Mouse (Mus musculus) urinary bladder, postnatal 4 days (tissue): ENCODE data around the gene Sec62.
A peak's percentile ranks its signal among the peaks of the same experiment; 100 is the strongest.

Source experiments
- DNase-seq, 2 experiments: peaks; one replicate each; pipeline ENCODE4 v3.0.0; 2021 to 2022; ENCODE audit warnings: low spot score in 2 of 2

Gene Sec62

DNA sequence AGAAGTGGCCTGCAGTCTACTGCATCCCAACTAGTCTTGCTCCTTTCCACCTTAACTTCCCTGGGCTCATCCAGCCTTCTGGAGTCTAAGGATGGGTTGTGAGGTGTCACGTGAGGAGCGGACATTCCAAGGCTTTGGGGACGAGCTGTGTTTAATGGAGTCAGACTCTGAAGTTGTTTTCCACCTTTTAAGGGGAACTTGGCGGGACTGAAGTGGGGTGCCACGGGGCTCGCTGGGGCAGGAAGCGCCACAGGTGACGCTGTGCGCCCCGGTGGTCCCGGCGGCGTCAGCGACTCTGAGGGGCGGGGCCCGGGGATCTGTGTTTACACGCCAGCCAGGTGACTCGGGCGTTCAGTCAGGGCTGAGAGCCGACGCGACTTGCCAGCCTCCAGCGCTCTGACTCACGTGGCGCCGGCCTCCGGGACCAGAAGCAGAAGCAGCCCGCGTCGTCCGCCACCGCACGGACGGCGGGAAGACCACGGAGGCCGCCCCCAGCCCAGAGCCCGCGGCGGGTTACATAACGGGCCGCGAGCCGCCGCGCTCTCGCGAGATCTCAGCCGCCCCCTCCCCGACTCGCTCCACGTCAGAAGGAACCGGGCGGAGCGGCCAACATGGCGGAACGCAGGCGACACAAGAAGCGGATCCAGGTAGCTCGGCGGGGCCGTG is at the start of gene Sec62:
TSS of gene Sec62 (plus strand) at position 139 of the 666 bp plus-strand sequence.
- peak; percentile 90 to 93 for DNase-seq

DNA sequence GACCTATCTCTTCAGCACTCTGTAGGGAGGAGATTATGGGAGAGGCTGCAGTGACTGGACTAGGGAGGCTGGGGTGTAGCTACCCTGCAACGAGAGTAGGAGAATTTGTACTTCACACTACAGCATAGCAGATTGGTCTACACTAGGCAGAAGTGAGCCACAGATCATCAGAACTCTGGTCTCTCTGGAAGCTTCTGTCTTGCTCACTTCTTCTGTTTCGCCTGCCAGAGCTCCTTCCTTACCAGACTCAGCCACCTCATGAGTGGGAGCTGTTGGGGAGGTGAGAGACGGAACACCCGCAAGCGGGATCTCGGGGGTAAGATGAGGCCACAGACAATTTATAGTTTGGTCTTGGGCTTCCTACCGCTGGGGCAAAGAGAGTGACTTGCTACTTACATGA is 49.8 kb upstream of the Sec62 start:
- no peak for DNase-seq

DNA sequence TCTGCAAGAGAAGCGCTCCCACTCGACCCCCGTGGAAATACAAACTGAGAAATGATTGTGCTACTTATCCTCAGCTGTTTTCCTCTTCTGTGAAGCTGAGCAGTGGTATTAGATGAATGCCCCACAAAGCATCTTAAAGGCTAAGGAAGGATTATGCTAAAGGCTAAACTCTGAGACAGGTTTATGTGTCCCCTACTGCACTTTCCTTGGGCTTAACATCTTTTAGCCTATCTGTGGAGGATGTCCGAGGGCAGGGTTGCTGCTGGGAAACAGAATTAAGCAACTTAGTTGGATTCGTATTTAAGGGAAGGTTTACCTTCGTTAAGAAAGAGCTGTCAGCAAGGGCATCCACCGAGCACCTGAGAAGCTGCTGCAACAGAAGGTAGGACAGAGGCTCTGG is 46.7 kb upstream of the Sec62 start, which contains the start of gene Samd7:
TSS of gene Samd7 (plus strand) at position 288 of the 400 bp plus-strand sequence.
- no peak for DNase-seq

DNA sequence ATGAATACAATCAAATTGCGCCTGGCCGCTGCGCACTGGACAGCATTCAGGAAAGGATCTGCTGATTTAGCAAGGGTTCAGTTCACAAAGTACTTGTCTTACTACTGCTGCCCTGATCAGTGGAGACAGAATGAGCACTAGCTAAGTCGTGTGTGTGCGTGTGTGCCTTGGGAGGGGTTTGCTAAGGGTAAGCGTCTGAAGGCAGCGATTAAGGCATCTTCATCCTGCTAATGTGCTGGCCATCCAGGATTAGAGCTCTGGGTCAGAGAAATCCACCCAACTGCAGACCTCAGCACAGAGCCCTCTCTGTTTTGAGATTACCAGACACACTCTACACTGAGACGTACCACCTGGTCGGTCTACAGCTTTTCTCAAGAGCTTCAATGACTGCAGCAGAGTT is 44.4 kb upstream of the Sec62 start:
- no peak for DNase-seq

DNA sequence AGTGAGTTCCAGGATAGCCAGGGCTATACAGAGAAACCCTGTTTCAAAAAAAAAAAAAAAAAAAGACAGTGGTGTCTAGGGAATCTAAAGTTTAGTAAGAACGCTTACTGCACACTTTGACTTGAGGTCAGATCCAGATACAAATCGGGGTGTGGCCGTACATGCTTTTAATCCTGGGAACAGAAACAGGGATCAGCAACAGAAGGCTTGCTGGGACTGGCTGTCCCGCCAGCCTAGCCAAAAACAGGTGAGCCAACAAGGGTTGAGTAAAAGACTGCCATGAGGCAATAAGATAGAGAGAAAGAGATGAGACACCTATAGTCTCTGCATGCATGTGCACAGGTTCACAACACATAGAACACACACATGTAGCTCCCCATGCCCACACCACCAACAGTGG is 38.0 kb upstream of the Sec62 start:
- no peak for DNase-seq

DNA sequence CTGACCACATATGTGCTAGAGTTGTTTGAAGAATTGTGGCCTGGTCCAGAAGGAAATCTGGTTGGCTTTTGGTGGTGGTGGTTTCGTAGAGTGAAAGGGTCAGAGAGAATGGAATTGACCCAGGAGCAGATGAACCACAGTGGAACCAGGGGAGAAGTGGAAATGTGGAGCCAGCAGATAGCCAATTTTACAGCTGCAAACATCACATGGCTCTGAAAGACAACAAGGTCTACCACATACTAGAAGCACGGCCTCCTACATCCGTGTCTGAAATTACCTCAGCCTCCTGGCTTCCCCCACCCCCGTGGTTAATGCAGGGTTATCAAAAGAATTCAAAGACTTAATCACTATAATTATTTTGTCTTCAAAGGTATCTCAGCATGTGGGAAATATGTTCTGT is 27.8 kb upstream of the Sec62 start:
- DNase-seq = no peak

DNA sequence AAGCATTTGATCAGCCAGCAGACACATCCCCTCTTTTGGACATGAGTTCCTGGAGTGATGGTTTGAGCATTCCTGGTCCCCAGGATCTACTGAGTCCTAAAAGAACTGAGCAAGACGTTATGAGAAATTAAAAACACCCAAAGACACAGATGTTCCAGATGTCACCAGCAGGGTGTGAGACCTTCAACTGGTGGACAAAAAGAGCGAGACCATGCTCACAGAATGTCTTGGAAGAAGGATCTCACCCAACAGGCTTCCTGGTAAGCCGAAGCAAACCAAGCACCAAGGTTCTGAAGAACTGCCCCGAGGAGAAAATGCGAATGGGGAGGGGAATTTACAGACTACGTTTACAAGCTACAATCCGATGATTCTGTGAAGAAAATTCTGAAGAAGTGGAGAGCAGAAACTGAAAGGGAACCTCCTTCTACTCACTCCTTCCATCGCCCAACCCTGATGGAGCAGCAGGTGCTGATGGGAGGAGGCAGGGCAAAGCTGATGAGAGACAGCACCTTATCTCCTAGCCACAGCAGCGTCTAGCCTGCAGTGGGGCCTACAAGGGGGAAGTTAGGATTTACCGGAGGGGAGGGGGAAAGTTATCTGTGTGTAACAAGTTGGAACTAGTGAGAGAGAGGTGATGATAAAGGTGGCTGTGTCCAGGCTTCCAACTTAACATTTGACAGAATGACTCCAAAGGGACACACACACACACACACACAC is 27.2 kb upstream of the Sec62 start:
- no peak for DNase-seq

DNA sequence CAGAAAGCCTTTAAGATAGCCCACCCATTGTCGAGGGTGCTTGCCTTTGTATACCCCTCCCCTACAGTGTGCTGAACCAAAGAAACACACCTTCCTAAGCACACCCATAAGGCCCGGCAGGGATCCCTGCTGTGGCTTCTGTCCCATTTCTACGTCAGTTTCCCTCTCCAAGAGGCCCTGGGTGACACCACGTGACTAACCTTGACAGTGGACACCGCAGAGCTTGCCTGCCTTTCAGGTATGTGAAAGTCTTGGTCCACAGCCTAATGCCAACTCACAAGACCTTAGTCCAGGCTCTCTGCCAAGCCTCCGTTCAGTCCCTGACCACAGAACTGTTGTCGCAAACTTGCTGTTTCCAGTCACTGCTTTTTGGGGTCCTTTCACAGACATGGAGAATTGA is 26.5 kb upstream of the Sec62 start:
- DNase-seq = no peak

DNA sequence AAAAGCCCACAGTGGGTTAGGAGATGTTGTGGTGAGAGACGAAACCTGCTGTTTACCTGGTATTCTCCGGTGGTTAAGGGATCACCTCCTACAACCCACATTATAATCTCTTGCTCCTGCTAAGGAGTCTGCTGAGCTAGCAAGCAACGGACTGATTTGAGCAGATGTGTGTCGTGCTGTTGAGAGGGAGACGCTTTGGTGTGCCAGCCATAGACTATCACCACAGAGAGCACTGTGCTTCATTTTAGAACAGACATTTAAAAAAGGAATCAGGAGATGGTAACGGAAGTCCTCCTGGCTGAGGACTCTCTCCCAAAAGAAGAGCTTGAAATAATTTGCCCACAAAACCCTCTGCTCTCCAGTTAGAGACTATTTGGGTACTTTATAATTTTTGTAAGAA is 25.4 kb upstream of the Sec62 start:
- no peak for DNase-seq

DNA sequence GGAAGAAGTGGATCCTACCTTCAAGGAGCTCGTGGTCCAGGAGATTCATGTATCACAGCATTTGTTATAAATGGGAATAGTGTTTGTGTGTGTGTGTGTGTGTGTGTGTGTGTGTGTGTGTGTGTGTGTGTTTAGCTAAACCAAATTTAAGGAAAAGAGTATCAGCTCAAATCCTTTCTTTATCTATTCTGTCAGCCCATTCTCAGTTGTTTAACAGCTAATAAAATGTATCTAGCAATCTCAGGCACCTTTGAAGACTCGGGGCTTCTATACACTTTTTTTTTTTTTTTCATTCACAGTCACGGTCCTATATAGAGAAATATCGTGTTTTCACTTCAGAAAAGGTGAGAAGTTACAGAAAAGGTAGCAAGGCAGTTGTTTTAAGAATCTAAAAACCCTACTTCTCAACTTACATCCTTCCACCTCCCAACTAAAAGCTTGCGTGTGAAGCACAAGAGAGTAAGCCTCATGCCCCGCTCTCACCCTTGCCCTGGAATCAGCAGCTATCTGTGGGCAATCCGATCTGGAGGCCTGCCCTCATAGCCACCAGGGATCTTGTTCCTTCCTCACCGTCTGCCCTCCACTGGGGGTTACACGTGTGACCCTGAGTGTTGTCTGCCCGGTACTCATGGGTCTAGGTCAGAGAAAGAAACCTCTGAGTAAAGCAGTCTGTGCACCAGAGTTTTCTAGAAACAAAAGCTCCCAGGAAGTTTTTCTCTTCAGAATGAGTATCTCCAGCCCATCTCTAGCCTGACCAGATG is 22.7 kb upstream of the Sec62 start:
- DNase-seq = no peak

DNA sequence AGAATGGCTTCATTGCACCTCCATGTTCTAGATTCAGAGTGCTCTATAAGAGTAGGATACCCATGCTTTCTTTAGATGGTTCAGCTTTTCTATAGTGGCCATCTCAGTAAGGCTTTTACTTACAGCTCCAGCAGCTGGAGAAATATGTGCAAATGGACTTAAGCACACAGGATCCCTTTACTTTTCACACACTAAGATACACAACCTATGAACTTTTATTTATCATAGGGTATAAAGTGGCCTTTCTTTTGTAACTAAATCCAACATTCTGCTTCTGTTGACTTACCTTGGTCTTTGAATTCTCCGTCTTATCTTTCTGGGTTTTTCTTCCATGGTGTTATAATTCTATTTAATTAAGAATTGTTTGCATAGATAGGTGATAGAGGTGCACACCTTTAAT is 21.1 kb upstream of the Sec62 start:
- no peak for DNase-seq

DNA sequence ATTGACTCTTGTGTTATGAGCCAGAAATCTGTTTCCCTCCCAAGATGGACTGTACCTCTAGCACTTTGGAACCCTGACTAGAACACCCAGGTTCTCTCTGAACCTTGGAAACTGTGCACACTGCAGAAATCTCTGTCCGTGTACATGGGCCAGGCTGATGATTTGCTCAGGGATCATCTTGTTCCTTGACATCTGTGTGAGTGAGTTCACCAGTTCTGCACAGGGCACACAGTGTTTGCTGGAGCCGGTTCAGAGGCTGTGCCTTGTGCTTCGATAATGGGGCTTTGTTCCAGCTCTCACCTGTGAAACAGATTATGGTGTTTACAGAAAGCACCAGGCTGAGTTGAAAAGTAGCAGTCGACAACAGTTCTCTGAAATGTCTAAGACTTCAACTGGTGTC is 20.0 kb upstream of the Sec62 start:
- no peak for DNase-seq

DNA sequence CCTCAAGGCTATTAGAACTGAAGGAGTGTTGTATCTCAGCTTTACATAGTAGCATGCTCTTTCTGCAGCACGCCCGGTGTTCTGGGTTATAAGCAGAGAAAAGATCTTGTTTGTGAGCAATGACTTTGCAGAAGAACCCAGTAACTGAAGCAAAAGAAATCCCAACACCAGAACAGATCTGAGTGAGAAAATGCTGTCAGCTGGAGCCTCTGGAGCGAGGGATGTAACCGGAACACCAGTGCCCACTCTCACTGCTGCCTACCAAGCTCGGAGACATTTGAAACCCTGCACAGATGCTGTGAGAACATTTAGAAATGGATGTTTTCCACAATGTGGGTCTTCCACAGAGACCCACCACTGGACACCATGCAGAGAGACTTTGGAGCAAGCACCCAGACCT is 18.0 kb upstream of the Sec62 start:
- DNase-seq = no peak

DNA sequence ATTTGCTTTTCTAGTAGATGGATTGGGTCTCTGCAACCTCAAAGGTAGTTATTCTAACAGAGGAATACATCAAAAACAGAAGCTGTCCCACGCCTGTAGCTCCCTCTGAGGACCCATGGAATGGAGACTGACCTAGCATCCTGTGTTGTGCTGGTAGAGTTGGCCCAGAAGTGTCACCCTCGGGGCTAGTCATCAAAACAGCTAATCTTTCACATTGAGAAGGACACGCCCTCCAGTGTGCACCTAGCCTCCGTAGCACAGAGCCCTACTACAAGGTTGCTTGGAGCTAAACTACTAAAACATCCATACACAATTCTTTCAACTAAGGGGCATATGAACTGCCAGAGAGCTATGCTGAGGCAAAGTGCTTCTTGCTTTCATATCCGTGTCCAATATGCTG is 14.7 kb upstream of the Sec62 start:
- DNase-seq = no peak

DNA sequence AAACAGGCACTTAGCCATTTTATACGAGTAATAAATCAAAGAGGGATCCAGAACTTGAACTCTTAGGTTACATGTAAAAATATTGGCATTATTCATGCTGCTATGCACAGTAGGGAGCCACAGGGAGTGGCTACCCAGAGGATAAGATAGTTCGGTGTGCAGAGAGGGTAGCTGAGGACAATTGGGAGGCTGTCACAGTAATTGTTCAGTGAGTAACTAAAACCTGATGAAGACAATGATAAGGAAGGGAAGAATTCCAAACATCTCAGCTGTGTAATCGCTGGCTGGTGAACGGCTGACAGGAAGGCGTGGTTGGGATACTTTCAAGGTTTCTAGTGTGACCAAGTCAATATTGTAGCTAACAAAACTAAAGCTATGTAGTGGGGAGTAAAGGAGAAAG is 4.1 kb upstream of the Sec62 start:
- DNase-seq = no peak

DNA sequence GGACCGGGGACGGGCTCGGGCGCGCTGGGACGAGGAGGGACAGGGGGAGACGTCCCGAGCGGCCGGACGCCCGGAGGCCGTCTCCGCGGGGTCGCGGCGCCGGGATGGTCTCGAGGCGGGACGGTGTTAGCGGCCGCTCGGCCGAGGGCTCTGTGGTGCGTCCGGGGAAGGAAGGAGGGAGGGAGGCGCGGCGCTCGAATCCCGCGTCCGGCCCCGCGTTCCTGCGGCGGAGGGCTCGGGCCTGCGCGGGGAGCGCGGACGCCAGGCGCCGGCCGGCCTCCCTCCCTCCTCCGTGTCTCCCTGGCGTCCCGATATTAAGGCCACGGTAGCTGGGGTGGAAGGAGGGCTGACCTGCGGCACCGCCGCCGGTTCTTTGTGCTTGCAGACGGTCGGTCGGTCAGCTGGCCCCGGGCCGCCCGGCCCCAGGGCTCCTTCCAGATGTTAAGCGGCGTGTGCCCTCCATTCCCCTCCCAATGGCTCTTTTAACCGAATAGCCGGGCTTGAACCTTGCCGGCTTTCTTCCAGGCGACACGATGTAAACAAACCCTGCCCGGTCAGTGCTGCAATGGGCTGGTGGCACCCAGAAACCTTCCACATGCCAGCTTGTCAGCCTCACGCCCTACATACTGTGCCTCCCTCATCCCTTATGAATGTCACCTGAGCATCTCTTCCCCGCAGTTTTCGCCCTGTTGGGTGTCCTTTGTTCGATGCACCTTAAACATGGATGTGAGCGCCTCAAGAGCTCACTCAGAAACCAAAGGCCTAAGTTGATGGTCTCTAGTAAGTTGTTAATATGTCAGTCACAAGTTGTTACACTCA is 937 bp downstream of the Sec62 start:
- DNase-seq = peak in 1 of 2 experiments; percentile 19

DNA sequence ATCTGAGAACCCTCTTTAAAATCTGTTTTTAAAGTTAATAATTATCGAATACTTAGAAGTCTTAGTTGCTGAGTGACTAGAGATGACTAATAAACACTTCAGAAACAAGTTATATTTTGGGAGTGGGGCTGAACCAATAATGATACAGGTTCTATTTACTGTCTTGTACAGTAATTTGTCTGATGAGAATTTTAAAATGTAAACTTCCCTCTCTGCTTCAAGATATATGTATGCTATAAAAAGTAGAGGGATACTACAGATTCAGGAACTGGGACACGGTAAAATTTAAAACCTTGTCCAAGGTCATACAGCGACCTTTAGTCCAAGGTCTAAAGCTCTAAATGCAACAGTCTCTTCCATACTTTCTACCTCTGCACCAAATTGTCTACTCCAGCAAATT is 9.5 kb downstream of the Sec62 start:
- DNase-seq = no peak

DNA sequence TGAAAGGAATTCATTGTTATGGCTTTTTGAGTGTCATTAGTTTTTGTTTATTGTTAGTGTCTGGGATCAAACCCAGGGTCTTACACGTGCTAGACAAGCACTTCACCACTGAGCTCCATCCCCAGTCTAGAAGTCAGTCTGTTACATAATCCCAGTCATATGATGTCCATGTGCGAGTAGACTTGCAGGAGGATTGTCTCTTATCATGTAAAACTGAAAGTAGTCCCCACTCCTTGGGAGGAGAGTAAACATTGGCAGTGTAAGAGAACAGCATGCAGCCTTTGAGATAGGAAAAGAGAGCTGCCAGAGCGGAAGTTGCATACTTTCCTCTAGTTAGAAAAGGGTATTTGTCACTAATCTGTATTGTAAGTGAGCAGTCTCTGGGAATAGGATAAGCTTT is 20.2 kb downstream of the Sec62 start:
- no peak for DNase-seq

DNA sequence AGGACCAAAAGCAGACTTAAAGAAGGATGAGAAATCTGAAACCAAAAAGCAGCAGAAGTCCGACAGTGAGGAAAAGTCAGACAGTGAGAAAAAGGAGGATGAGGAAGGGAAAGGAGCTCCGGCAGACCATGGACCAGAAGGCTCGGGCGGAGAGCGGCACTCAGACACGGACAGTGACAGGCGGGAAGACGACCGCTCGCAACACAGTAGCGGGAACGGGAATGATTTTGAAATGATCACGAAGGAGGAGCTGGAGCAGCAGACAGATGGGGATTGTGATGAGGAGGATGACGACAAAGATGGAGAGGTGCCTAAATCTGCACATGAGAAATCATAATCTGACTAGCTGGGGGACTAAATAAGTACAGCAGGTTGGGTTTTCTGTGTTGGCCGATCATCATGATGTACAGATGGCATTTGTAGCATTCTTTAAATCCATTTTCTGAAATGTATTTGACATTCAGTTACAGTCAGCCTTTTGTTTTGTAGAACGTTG is 26.0 kb downstream of the Sec62 start:
- no peak for DNase-seq

DNA sequence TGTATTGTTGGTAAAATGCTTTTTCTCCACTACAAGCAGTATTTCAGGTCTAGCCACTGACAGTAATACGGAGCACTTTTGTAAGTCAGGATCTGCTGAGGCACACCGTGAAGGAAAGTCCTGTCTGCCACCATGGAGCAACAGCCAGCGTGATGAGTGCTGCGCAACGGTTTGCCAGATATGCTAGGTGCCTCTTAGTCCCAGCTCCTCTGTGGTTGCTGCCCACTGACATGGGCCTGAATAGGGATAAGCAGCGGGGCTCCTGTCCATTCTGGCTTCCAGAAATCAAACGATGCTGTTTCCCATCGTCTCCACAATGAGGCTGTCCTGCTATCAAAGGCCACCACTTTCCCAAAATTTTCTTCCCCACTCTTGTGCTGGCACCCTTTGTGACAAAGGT is 29.5 kb downstream of the Sec62 start:
- no peak for DNase-seq

DNA sequence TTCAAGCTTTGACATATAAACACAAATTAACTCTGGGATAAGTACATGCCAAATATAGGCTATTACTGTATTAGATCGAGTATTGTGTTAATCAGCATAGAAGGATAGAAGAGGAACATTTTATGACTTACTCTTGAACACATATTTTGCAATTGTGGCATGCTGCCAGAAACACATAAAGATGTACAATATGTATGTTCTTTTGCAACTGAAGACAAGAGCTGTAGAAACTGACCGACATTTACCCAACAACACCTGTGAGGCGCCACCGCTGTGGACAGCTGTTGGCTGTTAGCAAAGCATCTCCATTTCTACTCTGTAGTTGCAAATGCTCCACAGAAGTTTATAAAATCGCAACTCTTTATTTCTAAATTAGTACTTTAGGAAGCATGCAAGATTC is 33.4 kb downstream of the Sec62 start:
- DNase-seq = no peak
